Mouse (Mus musculus) cerebellum, postnatal 36 days (tissue): Measurements from ENCODE around the gene Metap1d.

Experiments
- DNase-seq, 2 experiments: peaks; one replicate each; pipeline ENCODE4 v3.0.0; 2021 to 2022; ENCODE audit warnings: mixed read lengths in 2 of 2

The Metap1d gene

DNA sequence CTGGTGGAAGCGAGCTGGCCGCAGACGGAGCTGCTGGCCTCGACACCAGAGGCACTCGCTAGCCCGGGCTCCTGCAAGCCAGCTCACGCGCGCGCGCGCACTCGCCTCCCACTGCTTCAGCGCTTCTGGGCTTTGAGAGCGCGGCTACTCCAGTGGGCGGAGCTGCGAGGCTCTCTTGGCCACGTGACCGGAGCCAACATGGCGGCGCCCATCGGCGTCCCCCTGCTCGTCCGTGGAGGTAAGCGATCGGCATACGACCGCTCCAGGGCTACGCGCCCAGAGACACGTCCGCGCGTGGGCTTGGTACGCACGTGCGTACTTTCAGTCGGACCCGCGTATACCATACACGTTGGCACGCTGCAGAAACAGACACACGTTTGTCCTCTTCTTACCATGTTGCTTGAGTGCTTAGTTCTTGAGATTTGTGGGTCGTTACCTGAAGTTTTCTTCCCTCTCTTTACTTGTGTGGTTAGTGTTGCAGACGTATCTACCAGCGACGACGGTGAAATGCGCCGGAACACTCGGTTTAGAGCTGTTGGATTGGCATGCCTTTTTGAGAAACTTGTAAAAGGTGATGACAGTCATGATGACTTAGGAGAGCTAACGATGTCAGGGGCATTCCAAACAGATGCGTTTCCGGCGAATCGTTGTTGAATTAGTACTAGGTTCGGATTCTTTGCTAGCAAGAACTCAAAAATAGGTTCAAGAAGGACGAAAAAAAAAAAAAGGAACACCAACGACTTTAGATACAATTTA, at the start of gene Metap1d:
Metap1d (plus strand) TSS at position 116 of the 756 bp plus-strand sequence.
- peak; percentile 95 to 97 for DNase-seq

DNA sequence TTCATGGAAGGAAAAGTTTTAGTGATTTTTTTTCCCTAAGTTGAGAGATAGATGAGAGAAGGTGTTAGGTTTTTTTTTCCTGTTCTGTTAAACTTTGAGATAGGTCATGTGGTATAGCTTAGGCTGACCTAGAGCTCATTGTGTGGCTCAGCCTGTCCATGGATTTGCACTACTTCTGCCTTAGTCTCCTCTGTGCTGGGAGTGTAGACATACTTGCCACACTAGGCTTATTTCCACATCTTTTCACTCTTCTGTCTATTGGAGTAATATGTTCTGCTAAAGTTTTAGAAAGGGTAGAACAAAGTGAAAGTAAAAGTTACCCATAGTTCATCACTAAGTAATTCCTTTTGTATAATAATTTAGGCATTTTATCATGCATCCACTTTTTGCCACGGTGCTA, 47.5 kb upstream of the Metap1d start:
- DNase-seq: no peak

DNA sequence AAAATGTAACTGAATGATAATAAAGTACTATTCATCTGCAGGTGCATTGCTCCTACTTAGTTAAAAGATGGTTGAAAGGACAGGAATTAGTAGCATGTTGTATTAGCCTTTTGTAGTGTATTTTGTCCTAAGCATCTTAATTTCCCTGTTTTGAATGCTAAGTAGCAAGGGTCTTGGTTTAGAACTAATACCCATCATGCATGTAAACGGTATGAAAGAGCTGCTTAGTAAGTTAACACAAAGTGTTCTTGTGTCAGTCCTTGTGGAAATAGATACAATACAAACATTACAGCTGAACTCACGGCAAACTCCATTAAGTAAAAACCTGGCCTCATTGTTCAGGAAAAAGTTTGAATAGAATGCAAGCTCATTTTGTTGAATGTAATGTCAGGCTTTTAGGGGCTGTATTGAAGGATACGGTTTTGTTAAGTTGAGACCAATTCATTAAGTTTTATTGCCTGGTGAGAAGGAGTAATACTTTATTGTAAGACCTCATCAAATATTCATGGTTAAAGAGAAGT, 34.3 kb upstream of the Metap1d start:
- no peak for DNase-seq

DNA sequence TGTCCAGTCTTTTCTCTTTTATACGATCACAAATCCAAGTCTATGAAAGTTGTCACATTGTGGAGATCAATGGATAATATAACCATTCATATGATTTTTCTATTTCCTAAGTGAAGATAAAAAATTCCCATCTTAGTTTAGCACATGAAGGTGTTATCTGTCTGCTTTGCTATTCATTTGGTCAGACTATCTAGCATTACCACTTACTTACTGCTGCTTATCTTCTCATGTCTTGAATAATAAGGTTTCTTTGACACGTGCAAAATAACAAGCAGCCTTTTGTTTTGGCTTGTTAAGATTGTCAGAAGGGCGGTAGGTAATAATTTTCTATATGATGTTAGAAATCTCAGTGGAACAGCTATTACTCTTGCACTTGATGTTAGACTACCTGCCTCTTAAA, 33.7 kb upstream of the Metap1d start:
- DNase-seq: no peak

DNA sequence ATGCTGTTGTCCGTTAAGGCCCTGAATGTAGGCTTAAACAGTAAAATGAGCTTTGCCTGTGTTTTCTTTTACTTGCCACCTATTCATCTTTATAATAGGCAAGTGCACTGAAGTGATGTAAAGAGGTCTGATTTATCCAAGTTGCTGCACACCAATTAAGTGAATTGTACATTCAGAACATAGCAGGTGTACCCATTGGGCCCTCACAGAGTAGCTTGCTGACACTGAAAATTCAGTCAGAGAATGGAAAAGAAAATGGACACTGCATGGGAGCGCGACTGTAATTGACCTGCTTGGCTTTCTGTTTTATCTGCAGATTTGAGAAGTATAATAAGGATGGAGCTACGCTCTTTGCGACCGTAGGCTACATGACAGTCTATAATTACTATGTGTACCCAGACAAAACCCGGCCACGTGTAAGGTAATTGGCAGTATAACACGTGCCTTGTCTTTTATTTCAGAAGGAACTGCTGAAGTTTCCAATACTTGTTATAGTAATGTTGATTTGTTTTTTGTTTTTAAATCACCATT, 32.1 kb upstream of the Metap1d start:
- no peak for DNase-seq

DNA sequence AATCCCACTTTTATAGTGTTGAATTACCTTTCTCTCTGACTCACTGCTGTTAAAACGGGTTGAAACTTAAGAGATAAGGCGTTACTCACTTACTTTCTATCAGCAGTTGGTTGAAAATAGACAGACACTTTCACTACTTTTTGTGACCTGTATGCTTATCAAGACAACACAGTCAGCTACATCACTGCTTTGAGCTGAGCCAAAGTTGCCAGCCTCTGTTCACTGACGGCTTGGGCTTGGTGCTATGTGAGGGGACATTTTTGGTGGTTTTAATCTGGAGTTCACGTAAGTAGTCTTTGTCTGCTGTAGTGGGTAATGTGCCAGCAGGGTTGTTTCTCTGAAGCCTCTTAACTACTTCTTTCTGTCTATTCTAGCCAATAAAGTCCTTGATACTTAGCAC, 28.5 kb upstream of the Metap1d start:
- DNase-seq: no peak

DNA sequence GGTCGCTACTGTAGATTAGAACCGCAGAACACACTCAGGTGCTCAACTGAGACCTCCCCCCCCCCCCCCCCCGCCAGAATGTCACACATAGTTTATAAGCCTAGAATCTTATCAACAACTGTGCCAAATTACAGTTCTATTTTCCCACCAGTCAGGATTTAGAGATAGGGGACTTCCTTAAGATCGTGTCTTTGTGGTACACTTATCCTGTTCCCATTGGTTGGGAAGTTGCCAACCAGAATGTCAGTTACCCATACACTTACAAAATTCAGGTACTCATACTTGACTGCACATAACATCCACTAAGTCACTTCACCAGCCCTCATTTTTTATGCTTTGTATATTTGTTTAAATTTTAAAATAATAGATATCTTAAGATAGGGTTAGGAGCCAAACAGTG, 17.6 kb upstream of the Metap1d start:
- no peak for DNase-seq

DNA sequence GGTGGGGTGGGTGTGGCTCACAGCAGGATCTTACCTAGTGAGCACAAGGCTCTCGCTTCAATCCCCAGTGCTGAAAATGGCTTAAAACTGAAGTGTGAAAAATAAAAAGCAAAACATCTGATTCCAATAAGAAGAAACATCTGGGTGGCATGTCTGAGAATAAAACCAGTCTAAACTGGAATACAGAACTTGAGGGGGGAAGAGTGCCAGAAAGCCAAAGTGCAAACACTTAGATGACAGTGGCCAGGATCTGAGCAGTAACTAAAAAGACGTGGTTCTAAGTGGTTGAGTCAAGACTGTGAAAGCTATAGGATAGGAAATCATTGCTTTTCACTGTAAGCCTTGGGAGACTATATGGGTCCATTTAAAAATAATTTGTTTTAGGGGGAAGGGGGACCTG, 9.7 kb upstream of the Metap1d start:
- no peak for DNase-seq

DNA sequence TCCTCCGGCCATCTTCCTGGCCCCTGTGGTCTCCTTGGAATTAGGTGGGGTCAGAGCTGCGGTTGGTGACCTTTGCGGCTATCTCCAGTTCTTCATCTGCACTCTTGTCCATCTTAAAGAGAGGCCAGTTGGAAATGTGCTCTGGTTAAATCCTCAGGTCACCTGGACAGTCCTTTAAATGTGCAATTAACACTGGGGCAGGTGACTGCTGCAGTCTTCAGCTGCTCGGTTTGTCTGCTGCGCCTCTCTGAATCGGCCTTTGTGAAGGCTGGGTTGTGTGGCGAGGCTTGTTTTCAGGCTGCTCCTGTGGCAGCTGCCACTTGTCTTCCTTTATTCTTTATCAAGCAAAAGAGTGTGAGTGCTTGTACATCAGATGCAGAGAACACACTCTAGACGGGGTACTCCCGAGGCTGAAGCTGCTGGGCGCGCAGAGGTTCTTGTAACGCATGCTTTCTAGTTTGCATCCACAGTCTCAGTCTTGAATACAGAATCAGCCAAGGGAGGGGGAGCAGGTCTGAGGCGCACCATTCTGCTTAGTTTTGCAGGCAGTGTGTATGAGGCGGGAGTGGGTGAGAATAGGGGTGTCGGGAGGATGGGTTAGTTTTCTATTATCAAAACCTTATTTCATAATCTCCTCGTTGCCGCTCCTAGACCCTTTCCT, 7.4 kb upstream of the Metap1d start:
- no peak for DNase-seq

DNA sequence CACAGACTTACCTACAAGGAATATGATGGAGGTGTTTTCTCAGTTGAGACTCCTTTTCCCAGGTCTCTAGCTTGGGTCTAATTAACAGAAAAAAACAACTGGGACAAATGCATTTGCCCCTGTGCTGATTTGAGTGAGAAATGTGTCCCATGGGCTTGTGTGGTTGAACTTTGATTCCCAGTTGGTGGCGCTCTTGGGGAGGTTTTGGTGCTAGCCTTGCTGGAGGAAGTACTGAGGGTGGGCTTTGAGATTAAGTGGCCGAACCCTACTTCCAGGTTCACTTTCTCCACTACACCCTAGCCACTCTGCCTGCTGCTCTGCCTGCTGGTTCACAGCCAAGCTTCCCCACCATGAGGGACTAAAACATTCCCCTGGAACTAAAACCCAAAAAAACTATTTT, 3.5 kb upstream of the Metap1d start:
- DNase-seq: no peak

DNA sequence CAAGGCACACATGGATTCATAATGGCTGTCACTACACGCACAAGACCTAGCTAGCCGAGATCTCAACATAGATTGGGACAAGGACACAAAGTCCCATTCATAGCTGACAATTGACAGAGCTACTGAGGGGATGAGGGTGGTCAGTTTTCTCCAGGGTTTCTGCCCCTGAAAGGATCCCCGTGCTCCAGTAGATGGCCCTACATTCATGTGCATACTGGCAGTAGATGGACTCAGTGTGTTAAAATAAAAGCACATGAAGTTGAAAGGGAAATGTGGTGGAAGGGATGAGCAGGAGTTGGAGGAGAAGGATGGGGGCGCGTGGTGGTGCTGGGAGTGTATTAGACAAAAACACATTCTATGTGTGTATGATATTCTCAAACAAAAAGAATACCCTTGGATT, 1.3 kb upstream of the Metap1d start:
- DNase-seq: no peak

DNA sequence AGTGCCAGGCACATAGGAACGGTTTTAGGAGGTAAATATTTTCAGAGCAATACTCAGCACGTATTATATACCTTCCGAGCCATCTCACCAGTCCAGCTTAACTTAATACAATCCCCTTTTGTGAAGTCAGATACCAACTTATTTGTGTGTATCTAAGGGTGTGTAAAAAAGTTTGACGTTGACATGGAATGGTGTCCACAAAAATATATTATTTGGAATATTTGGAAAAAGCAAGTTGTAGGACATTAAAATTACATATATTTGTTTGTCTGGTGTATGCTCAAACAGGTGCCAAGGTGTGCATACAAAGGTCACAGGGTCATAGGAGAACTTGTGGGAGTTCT, 813 bp downstream of the Metap1d start:
- no peak for DNase-seq

DNA sequence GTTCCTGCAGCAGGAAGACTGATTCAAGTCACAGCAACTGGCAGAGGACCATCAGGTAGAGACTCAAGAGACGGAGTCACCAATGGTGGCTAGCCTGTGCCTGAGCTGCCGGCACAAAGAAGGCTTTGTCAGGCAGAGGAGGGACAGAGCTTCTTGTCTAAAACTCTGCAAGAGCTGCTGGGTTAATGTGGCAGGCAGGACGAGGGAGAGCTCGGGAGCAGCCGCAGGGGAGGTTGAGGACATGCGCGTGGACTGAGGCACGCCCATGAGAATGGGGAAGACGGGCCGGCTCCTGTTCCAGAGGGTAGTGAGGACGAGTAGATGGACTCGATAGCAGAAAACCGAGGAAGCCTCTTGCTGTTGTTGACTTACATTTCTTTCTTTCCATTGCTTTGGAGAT, 5.5 kb downstream of the Metap1d start:
- no peak for DNase-seq

DNA sequence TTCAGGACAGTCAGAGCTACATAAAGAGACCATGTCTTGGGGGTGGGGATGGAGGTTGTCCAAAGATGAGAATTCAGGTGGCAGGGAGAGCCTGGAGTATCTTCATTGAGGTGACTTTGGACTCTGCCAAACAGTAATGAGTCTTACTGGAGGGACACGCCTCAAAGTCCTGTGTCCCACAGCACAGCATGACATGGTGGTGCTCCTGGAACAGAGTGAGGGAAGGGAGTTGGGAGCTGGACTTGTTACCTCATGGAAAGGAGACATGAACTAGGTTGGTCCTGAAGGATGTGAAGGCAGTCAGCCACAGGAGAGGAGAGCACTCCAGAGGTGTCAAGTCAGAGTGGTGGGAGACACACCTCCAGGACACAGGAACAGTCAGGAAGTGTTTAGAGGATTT, 6.6 kb downstream of the Metap1d start:
- no peak for DNase-seq

DNA sequence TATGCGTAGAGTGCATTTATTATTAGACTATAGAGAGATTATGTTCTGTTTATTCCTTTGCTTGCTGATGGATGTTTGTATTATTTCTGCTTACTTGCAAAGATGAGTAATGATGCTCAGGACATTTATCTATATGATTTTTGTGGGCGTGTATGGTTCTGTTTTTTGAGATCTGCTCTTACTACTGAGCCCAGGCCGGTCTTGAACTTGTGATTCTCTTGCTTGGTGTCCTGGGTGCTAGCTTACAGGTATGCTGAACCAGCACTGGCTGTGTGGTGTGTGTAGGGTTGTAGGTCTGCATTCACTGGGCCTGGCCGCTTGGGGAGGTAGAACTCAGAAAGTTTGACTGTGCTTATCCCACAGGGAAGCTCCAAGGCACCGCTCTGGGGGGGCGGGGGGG, 8.1 kb downstream of the Metap1d start:
- DNase-seq: no peak

DNA sequence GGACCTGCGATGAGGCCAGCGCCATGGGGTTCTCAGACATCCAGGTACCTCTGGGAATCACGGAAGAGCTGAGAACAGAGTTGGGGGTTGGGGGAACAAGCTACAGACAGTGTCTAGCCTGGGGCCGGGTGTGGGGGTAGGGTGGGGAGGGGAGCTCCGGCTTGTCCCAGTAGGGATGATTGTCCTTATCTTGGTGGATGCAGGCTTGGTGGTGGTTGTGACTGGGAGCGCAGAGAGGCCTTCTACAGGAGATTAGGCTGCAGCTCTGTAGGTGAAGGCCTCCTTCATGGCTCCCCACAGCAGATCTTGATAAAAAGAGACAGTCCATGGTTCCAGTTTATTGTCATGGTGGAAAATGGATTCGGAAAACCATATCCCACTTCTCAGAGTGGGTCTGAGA, 8.5 kb downstream of the Metap1d start:
- DNase-seq: no peak

DNA sequence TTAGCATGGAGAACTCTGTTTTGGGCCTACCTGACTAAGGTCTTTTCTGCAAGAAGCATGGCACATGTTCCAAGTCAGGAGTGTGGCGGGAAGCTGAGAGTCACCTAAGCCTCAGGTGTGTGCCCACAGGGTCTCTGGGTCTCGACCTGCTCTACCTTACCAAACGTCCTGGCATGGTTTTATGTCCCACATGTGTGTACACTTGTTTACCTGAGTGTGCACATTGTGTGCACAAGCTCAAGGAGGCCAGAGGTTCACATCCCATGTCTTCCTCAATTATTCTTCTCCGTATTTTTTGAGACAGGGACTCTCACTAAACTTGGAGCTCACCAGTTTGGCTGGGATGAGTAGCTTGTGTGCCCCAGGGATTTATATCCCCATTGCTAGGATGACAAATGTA, 9.0 kb downstream of the Metap1d start:
- DNase-seq: no peak

DNA sequence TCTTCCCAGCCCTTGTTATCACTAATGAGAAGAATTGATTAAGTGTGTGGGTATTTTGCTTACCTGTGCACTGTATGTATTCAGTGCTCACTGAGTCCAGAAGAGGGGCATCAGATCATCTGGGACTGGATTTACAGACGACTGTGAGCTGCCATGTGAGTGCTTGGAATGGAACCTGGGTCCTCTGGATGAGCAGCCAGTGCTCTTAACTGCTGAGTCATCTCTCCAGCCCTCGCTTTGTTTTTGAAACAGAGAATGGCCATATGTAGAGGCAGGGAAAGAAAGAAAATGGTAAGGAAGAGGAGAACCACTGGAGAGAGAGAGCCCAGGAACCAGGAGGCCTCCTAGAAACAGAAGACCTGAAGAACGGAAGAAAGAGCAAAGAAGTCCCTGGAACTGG, 9.5 kb downstream of the Metap1d start:
- DNase-seq: no peak

DNA sequence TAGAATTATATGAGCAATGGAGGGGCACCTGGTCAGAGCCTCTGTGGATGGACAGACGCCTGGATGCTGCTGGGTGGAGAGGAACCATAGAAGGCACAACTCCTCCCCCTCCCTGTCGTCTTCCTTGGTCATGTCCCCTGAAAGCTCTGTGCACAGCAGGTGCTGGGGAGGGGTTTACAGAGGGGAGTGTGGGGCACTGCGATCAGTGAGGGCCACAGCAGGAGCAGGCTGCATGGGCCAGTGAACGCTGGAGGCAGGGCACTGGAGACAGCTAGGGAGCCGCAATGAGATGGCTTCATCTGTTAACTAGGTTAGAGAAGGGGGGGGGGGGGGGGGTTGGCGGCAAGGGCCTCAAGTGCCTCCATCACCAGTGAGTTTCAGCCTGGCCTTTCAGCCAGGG, 13.0 kb downstream of the Metap1d start:
- no peak for DNase-seq

DNA sequence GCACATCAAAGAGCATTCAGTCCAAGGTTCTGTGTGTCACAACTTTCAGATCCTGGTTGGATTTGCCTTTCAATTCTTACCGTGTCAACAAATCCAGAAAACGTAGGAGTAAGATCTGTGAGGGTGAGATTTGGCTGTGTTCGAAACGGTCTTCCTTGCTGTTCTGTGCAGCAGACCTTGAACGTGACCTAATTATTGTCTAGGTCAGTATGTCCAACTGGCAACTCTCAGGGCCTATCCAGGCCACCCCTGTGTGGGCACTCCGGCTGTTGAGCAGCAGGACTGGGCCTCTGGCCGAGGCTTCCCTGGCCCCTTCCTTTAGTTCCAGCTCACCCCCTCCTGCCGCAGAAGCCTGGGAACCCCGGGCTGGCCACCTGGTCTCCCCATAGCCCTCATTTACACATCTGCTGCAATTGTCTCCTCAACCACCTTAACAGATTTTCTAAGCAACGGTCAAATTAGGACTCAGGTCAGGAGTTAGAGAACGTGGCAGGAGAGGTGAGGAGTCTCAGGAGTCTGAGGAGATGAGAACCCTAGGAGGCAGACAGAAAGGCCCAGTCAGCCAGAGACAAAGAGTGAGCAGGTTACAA, 13.9 kb downstream of the Metap1d start:
- peak; percentile 41 to 48 for DNase-seq

DNA sequence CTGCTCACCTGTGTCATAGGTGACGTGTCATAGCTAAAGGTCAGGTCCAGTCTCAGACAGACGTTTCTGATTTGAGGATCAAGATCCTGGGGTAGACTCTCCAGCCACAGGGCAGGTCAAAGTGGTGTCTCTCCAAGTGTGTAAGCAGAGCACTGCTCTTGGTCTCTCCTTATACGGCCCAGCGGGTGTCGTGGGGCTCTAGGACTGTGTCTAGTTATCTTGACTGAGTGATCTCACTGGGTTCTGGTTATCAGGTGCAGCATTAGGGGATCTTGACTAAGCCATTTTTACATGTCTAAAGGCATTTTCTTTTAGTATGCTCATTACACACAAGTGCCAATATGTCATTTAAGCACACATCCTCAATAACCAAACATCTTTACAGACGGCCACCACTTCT, 18.0 kb downstream of the Metap1d start:
- no peak for DNase-seq

DNA sequence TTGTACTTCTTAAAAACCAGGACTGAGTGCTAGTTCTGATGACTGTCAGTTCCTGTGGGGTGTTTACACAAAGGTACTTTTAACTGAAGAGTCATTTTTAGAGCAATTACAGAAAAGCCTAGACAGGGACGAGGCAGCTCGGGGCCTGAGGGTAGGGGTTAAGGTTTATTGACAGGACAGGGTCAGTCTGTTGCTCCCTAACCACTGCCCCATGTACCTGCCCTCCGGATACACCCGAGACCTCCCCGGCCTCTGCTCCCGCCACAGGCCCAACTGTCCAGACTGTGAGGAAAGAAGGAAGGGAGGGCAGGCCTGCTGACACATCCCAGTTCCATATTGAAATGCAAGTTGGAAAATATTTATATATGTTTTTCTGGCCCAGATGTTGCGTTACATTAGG, 20.8 kb downstream of the Metap1d start:
- DNase-seq: no peak

DNA sequence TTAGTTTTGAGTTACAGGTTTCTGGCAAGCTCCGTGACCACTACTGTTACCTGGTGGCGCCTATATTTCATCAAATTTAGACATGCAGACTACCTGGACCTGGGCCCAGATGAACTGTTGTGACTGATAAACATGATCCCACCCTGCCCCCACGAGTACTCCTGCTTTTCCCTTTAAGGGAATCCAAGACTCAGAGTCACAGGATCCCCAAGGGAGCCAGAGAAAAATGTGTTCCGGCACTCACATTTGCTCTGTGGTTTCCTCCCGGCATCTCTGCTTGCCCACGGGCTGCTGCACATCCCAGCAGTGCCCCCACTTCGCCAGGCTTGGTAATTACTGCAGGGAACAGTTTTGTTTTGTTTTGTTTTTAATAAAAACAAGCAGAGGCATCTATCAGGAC, 21.3 kb downstream of the Metap1d start:
- no peak for DNase-seq

DNA sequence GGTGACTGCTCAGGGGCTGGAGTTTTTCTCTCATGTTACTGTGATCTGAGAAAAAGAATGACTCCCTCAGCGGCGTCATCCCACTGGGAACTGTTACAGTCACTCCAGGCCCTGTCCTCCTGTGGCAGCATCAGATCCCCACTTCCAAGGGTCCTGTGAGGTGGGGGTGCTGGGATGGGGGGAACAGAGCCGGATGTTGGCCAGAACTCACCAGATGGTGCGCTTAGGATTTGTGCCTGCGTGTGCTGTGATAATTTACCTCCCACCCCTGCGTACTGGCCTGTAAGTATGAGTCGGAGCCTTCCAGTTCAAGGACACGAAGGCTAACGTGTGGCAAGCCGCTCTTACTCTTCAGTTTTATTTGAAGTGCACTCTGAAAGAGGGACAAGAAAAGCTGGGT, 22.2 kb downstream of the Metap1d start:
- DNase-seq: no peak
